Mouse (Mus musculus) kidney, adult 18-20 months (tissue): ENCODE data around the gene Ociad2.

ENCODE experiments used
- DNase-seq: peaks from one replicate; pipeline ENCODE4 v3.0.0; 2021

The Ociad2 gene

GRCm38 (mm10) chr5:73301601-73302307 lies 39.1 kb downstream of the Ociad2 start:
- no peak for DNase-seq

DNA sequence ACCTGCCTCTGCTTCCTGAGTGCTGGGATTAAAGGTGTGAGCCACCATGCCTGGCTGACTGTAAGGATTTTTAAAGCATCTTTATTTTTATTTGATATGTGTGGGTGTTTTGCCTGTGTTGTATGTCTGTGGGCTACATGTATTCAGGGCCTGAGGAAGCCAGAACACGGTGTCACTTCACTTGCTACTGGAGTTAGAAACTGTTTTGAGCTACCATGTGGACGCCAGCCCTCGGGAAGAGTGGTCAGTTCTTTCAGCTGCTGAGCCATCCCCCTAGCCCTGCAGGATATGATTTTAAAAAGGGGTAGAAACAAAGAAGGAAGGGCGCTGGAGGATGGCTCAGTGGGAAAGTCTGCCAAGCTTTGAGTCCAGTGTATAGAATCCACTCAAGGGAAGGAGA lies 44.9 kb downstream of the Ociad2 start:
- no peak for DNase-seq

DNA sequence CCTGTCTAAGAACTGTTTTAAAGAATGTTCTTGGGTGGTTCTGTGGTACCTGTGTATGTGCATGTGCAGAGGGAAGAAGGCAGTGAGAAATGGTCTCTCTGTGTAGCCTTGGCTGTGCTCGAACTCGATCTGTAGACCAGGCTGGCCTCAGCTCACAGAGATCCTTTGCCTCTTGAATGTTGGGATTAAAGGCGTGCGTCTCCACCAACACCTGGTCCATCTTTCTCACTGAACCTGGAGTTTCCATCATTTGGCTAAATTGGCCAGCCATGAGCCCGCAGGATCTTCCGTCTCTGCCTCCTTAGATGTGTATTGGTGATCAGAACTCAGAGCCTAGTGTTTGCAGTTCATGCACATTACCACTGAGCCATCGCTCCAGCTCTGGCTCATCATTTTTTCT lies 45.8 kb downstream of the Ociad2 start:
- no peak for DNase-seq

DNA sequence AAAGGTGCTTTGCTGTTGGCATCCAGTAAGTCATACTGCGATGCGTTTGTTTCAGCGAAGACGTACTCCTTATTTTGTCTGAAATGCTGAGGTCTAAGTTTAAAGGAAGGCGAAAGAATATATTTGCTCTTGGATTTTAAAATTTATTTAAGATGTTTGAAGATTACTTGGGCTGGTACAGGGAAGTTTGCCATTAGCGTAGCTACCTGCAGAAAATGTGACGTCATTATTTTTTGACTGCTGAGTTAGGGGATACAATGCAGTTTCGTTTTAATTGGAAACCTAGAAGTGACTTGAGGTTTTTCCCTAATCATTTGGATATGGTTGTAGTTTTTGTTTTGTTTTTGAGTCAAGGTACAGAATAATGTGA lies 47.4 kb downstream of the Ociad2 start:
- DNase-seq: no peak

DNA sequence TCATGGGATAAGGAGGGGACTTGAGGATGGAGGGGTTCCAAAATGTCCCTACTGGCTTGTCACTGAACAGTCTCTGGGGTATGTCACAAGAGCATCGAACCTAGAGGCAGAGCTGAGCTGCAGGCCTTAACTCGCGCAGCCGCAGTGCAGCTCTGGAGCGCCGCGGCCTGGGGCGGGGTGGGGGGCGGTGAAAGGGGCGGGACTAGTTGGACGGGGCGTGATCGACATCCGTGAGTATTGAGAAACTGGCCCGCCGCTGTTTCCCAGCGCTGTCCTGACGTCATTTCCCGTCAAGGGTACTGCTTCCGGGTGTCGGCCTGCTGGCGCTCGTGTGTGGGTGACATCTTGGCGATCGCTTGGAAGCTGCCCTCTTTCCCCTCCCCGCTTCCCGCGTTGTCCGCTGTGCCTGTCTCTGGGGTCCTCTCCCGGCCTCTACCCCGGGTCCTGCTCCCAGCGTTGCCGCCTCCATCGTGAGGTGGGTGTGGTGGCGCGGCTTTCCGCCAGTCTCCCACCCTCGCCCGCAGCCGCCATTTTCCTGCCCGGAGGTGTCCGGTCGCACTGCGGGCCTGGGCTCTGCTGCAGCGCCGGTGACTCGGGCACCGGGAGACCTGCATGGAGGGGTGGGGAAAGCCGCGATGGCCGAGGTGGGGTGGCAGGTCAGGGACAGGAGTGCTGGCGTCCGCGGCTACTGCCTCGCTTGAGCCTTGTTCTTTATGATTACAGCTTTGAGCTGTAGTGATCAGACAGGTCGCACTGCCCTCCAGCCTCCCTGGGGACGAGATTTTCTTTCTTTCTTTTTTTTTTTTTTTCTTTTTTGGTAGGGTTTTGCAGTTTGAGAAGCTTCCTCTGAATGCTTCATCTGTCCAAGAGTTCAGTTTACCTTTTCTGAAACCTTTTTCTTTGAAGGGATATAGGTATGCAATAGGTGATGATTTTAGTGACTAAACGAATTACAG lies 48.0 kb downstream of the Ociad2 start, which contains the start of gene Ociad1:
Gene Ociad1, plus strand, starts transcription at position 283 of the 956 bp plus-strand sequence.
- DNase-seq: peak; percentile 94

- DNase-seq: no peak
Measured at GRCm38 (mm10) chr5:73289900-73290299, 50.9 kb downstream of the Ociad2 start.

DNA sequence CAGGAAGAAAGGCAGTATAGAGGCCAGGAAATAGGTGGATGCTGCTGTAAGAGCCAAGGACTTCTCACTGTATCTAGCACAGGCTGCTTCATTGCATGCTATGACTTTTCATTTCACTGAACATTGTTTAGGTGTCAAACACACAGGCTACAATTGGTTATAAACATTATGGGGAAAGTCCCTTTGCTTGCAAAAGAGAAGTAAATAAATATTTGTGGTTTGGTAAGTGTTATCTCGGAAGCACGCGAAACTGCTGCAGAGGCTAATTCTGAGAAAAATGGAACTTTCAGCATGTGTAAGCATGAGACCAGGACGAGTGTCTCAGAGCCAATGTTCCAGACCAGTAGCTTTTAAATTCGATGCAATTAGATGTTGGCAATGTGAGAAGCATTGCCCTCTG lies 54.2 kb downstream of the Ociad2 start:
- DNase-seq: no peak

- no peak for DNase-seq
Measured at GRCm38 (mm10) chr5:73285470-73285978, 55.3 kb downstream of the Ociad2 start.

- no peak for DNase-seq
Measured at GRCm38 (mm10) chr5:73284046-73284445, 56.8 kb downstream of the Ociad2 start.

DNA sequence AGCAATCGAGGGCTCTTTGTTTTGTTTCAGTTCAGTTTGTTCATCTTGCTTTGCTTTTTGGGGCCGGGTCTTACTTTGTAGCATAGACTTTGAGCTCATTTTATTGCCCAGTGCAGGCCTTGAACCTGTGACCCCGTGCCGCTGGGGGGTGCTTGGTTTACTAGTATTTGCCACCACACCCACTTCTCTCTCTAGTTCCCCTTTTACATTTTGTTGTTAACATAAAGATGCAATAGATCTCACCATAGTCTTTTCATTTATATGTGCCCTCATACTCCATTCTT lies 60.3 kb downstream of the Ociad2 start:
- no peak for DNase-seq

DNA sequence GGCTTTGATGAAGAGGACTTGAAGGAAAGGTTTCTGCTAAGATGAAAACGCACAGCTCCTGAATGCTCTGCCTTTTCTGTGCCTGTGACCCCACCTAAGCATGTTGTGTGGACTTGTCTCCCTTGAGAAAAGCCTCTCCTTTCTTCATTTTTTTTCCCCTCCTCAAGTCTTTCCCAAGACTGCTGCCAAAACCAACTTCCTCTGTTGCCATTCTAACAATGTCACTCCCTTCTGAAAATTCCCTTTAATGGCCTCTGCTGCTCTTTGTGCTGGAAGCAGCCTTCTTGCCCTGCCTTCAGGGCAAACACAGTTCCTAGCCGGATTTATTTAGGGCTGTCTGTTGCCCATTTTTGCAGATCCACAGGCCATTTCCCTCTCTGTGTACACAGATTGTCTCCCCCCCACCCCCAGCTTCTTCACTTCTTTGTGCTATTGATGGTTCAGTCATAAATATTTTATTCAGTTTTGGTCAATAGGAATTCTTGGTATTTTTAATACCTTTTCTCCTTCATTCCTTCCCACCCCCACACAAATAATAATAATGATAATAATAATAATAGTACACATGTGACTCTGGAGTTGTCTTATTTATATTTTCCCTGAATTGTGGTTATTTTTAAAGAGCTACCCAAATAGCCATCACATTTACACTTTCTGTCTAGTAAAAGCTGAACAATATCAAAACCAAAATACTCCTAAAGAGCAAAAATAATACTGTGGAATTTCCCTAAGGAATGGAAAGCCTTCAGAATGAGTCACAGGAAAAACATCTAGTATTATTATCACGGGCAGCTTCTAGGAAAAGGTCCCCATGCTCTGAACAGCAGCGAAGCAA lies 60.9 kb downstream of the Ociad2 start:
- DNase-seq: no peak

- no peak for DNase-seq
Measured at GRCm38 (mm10) chr5:73279190-73279589, 61.6 kb downstream of the Ociad2 start.

DNA sequence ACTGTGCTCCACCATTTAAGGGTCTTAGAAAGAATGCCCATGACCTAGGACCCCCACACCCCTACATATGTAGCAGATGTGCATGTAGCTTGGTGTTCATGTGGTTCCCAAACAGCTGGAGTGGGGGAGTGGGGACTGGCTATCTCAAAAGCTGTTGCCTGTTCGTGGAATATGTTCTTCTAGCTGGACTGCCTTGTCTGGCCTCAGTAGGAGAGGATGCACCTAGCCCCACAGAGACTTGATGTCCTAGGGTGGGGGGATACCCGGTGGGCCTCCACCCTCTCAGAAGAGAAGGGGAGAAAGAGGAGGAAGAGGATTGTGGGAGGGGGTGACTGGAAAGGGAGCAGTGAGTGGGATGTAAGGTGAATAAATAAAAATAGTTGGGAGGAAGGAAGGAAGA lies 65.9 kb downstream of the Ociad2 start:
- DNase-seq: no peak

DNA sequence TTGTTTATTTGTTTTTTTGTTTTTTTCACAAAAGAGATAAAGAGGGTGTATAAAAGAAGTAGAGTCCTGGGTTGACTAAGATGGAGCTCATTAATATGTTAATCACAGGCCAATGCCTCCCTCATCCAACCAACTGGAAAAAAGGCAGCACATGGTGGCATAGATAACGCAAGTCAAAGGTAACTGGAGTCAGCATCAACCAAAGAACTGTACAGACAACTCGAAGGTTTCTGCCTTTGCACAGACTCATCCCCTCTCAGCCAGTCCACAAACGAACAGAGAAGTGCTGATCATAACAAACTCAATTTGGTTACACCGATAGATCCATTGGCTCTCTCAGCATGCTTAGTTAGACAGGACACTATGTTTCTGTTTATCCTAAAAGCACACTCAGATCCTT lies 67.7 kb downstream of the Ociad2 start:
- no peak for DNase-seq
